Mouse (Mus musculus): ENCODE measurements around the gene Fgfbp3.

GRCm38 (mm10) chr19:36891746-36892145 lies 27.7 kb downstream of the Fgfbp3 start:
- TF ChIP-seq POLR2A (IDR thresholded peaks at IDR 0.05; ENCODE audit: borderline replicate concordance, insufficient read depth, low read length) (no peak), CTCF (IDR thresholded peaks at IDR 0.05; ENCODE audit: borderline replicate concordance, insufficient read depth, low read depth, low read length) (no peak)

Measured in cerebellum, adult 2 months (tissue).